12 mouse cellular contexts compared by ENCODE assay signal in genomic region chr6:100720882-100721721, GRCm38 (mm10). TPM values are rescaled to one million over a fixed set of nuclear protein-coding genes. Genes with fewer than 3 reads are reported as not detected.
A peak's percentile ranks its signal among the peaks of the same experiment; 100 is the strongest.
DNase-seq lines count a peak whose midpoint lies in the region; ATAC-seq lines count a peak whose summit lies in the region.
"Had no signal": no experiment of that assay in that cellular context is flagged by ENCODE, and none has a peak within 500 bp of the region (broad histone marks: within the 10 kb centered on the region; RNA-seq: fewer than 3 reads in every experiment).

No protein-coding gene starts in this region.

- no peak overlapping the region for H3K9ac ChIP-seq in intestine, embryonic 15.5 days

- whole genome bisulfite sequencing in heart, embryonic 10.5 days: 20% methylated on average over 17 of the region's 17 CpGs
- WGBS in intestine, embryonic 15.5 days: 45% methylated on average over 17 of the region's 17 CpGs

- peaks cover 6% of the 10 kb centered on the region; the same call in 1 of the 2 replicates for H3K27me3 ChIP-seq in heart, embryonic 10.5 days (ENCODE audit: insufficient read depth, poor library complexity, severe bottlenecking)
- no peaks in the 10 kb centered on the region; the same call in 1 of the 2 replicates for H3K27me3 ChIP-seq in intestine, embryonic 15.5 days (replicated peaks)

- H3K4me2 ChIP-seq in intestine, embryonic 15.5 days (replicated peaks): no peak overlapping the region

- H3K27ac ChIP-seq in heart, embryonic 10.5 days: no peak overlapping the region
- H3K27ac ChIP-seq in intestine, embryonic 15.5 days: no peak overlapping the region

- H3K9me3 ChIP-seq in heart, embryonic 10.5 days: no peaks in the 10 kb centered on the region
- H3K9me3 ChIP-seq in intestine, embryonic 15.5 days: no peaks in the 10 kb centered on the region

- no peaks in the 10 kb centered on the region for H3K36me3 ChIP-seq in heart, embryonic 10.5 days
- H3K36me3 ChIP-seq in intestine, embryonic 15.5 days: no peaks in the 10 kb centered on the region

- peaks cover 16% of the 10 kb centered on the region for H3K4me1 ChIP-seq in heart, embryonic 10.5 days
- H3K4me1 ChIP-seq in intestine, embryonic 15.5 days (replicated peaks): no peaks in the 10 kb centered on the region

- no peak for DNase-seq in heart, embryonic 10.5 days (ENCODE audit: low spot score)
- DNase-seq in heart, adult 8-10 months (ENCODE audit: low spot score): no peak
- peak; percentile 37 to 62 for DNase-seq in left cerebral cortex, adult 18-20 months (ENCODE audit: low spot score in 2 of 2)
- no peak for DNase-seq in left cerebral cortex, adult 8-10 months (ENCODE audit: low spot score in 2 of 2)
- peak; percentile 61 for DNase-seq in brain, adult 2 months (ENCODE audit: low read depth, low spot score)
- DNase-seq in adrenal gland, postnatal 36 days: no peak
- DNase-seq: embryo, embryonic 11 days; gastrocnemius, postnatal 10 days; kidney, adult 11 months; spleen, adult 18-20 months had no signal

- ATAC-seq in granulocyte monocyte progenitor cell, adult 5-6 weeks (replicated peaks; ENCODE audit: poor library complexity, severe bottlenecking): peak; percentile 50
- no peak for ATAC-seq in intestine, embryonic 15.5 days

- peak overlapping the region; percentile 27 for H3K4me3 ChIP-seq in heart, embryonic 10.5 days
- H3K4me3 ChIP-seq in intestine, embryonic 15.5 days (replicated peaks): no peak overlapping the region

RNA-seq across cellular contexts. Expression of gene Gxylt2, which starts 16.6 kb away (rescaled TPM):
- polyA plus RNA-seq in heart, embryonic 10.5 days (2016; fragmentation: Nextera tagmentation; extraction: Ambion mirVana): 0.74 and 1.3 TPM in 2 replicates
- 1 to 10 TPM; 1.6 to 2.4 (median 2.3) TPM for total RNA-seq in heart, adult 8-10 months (2022)
- total RNA-seq in left cerebral cortex, adult 18-20 months (2021): 1 to 10 TPM; 1.2 to 1.3 TPM
- total RNA-seq in left cerebral cortex, adult 8-10 months (2022): 1 to 10 TPM in 1 of 4 experiments, under 1 TPM in 3; 0.72 to 1.7 (median 0.86) TPM
- not detected in 2 replicates for total RNA-seq in granulocyte monocyte progenitor cell, adult 5-6 weeks (2014; fragmentation: Nextera tagmentation)
- not detected in 2 replicates for total RNA-seq in granulocyte monocyte progenitor cell, adult 5-6 weeks (2017)
- polyA plus RNA-seq in intestine, embryonic 15.5 days (2015; fragmentation: Nextera tagmentation; extraction: Ambion mirVana): 0.87 and 1.1 TPM in 2 replicates
- total RNA-seq in adrenal gland, postnatal 36 days (2021): under 1 TPM; 0.69 to 0.83 TPM

RNA-seq across cellular contexts. Expression of gene Shq1, which starts 50.1 kb away (rescaled TPM):
- polyA plus RNA-seq in heart, embryonic 10.5 days (2016; fragmentation: Nextera tagmentation; extraction: Ambion mirVana): 15.4 and 17.8 TPM in 2 replicates
- total RNA-seq in heart, adult 8-10 months (2022): 1 to 10 TPM; 2.6 to 5.2 (median 3.6) TPM
- total RNA-seq in left cerebral cortex, adult 18-20 months (2021): 1 to 10 TPM; 5.7 to 5.8 TPM
- total RNA-seq in left cerebral cortex, adult 8-10 months (2022): 1 to 10 TPM; 6.0 to 6.6 (median 6.5) TPM
- 16.4 and 17.8 TPM in 2 replicates for total RNA-seq in granulocyte monocyte progenitor cell, adult 5-6 weeks (2014; fragmentation: Nextera tagmentation)
- total RNA-seq in granulocyte monocyte progenitor cell, adult 5-6 weeks (2017): 14.4 and 28.5 TPM in 2 replicates
- polyA plus RNA-seq in intestine, embryonic 15.5 days (2015; fragmentation: Nextera tagmentation; extraction: Ambion mirVana): 16.8 and 18.2 TPM in 2 replicates
- 10 to 100 TPM; 10.3 to 11.4 TPM for total RNA-seq in adrenal gland, postnatal 36 days (2021)

Comparison
In these comparisons a context has a peak if more than half of its experiments do, and no peak if none do; other contexts are left out.
1. DNase-seq: peak in left cerebral cortex, adult 18-20 months (2 of 2) and brain, adult 2 months (single experiment); none in heart, embryonic 10.5 days (single experiment), heart, adult 8-10 months (single experiment), left cerebral cortex, adult 8-10 months (0 of 2) and adrenal gland, postnatal 36 days (0 of 2).